Mouse (Mus musculus): Measurements from ENCODE around the gene Lhx8. TPM values are rescaled to one million over a fixed set of nuclear protein-coding genes. Genes with fewer than 3 reads are reported as not detected.

The Lhx8 gene
- polyA plus RNA-seq, 1 experiment from 2014 or later = not detected

GRCm38 (mm10) chr3:154332213-154332530 is 1.7 kb upstream of the Lhx8 start:
- no peak overlapping the region for H3K9ac ChIP-seq (replicated peaks)
- ATAC-seq (no peak), DNase-seq (no peak)
- H3K36me3 ChIP-seq (replicated peaks; ENCODE audit: insufficient read depth, low read length) = no peaks in the 10 kb centered on the region
- peaks cover 92% of the 10 kb centered on the region for H3K27me3 ChIP-seq (ENCODE audit: insufficient read depth, low read length)
- H3K27ac ChIP-seq (ENCODE audit: low read depth) = no peak overlapping the region
- H3K4me3 ChIP-seq (ENCODE audit: low read depth, low read length) = peak overlapping the region; percentile 30
- 2% methylated on average over 20 of the region's 20 CpGs for WGBS (ENCODE audit: insufficient replicate concordance)
- no peaks in the 10 kb centered on the region for H3K9me3 ChIP-seq (ENCODE audit: low read length)
- TF ChIP-seq EP300 (IDR thresholded peaks at IDR 0.05; ENCODE audit: low read depth) (no peak), CTCF (IDR thresholded peaks at IDR 0.05; ENCODE audit: low read depth) (no peak)
- H3K4me1 ChIP-seq (ENCODE audit: insufficient read depth) = peaks cover 6% of the 10 kb centered on the region; the same call in 1 of the 2 replicates
- H3K4me2 ChIP-seq (ENCODE audit: low read depth, low read length) = peak overlapping the region; percentile 56

GRCm38 (mm10) chr3:154331506-154332212 is 1.2 kb upstream of the Lhx8 start:
- Histone ChIP-seq H3K4me2 (ENCODE audit: low read depth, low read length) (peak overlapping the region; percentile 56), H3K36me3 (replicated peaks; ENCODE audit: insufficient read depth, low read length) (no peaks in the 10 kb centered on the region), H3K4me1 (ENCODE audit: insufficient read depth) (peaks cover 6% of the 10 kb centered on the region; the same call in 1 of the 2 replicates), H3K4me3 (ENCODE audit: low read depth, low read length) (peak overlapping the region; percentile 30), H3K27me3 (ENCODE audit: insufficient read depth, low read length) (peaks cover 96% of the 10 kb centered on the region), H3K9me3 (ENCODE audit: low read length) (no peaks in the 10 kb centered on the region), H3K9ac (replicated peaks) (no peak overlapping the region), H3K27ac (ENCODE audit: low read depth) (no peak overlapping the region)
- DNase-seq (no peak), ATAC-seq (no peak)
- 3% methylated on average over 21 of the region's 21 CpGs for WGBS (ENCODE audit: insufficient replicate concordance)
- TF ChIP-seq EP300 (IDR thresholded peaks at IDR 0.05; ENCODE audit: low read depth) (no peak), CTCF (IDR thresholded peaks at IDR 0.05; ENCODE audit: low read depth) (no peak)

- under 1% methylated on average over 10 of the region's 10 CpGs for WGBS (ENCODE audit: insufficient replicate concordance)
- TF ChIP-seq EP300 (IDR thresholded peaks at IDR 0.05; ENCODE audit: low read depth) = no peak
- no peak for TF ChIP-seq CTCF (IDR thresholded peaks at IDR 0.05; ENCODE audit: low read depth)
- peaks cover 94% of the 10 kb centered on the region for H3K27me3 ChIP-seq (ENCODE audit: insufficient read depth, low read length)
These were observed 513 bp upstream of the Lhx8 start for GRCm38 (mm10) chr3:154331003-154331340.

GRCm38 (mm10) chr3:154329323-154330180 is 907 bp downstream of the Lhx8 start:
- Histone ChIP-seq H3K4me3 (ENCODE audit: low read depth, low read length) (peak overlapping the region; percentile 34; the same call in 1 of the 2 replicates), H3K9ac (replicated peaks) (no peak overlapping the region), H3K36me3 (replicated peaks; ENCODE audit: insufficient read depth, low read length) (no peaks in the 10 kb centered on the region), H3K27ac (ENCODE audit: low read depth) (no peak overlapping the region), H3K9me3 (ENCODE audit: low read length) (no peaks in the 10 kb centered on the region), H3K4me2 (ENCODE audit: low read depth, low read length) (peak overlapping the region; percentile 52), H3K27me3 (ENCODE audit: insufficient read depth, low read length) (peaks cover 89% of the 10 kb centered on the region), H3K4me1 (ENCODE audit: insufficient read depth) (peaks cover 6% of the 10 kb centered on the region; the same call in 1 of the 2 replicates)
- TF ChIP-seq EP300 (IDR thresholded peaks at IDR 0.05; ENCODE audit: low read depth) (no peak), CTCF (IDR thresholded peaks at IDR 0.05; ENCODE audit: low read depth) (no peak)
- ATAC-seq = no peak
- 1% methylated on average over 53 of the region's 54 CpGs for WGBS (ENCODE audit: insufficient replicate concordance)
- DNase-seq = peak; percentile 22

More at GRCm38 (mm10) chr3:154331003-154331340, 513 bp upstream of the Lhx8 start:
- ATAC-seq (no peak), DNase-seq (no peak)
- no peaks in the 10 kb centered on the region for H3K36me3 ChIP-seq (replicated peaks; ENCODE audit: insufficient read depth, low read length)
- no peak overlapping the region for H3K27ac ChIP-seq (ENCODE audit: low read depth)
- H3K9me3 ChIP-seq (ENCODE audit: low read length) = no peaks in the 10 kb centered on the region
- H3K4me1 ChIP-seq (ENCODE audit: insufficient read depth) = peaks cover 6% of the 10 kb centered on the region; the same call in 1 of the 2 replicates
- H3K4me2 ChIP-seq (ENCODE audit: low read depth, low read length) = no peak overlapping the region
- no peak overlapping the region for H3K9ac ChIP-seq (replicated peaks)
- peak overlapping the region; percentile 15; the same call in 1 of the 2 replicates for H3K4me3 ChIP-seq (ENCODE audit: low read depth, low read length)

GRCm38 (mm10) chr3:154328721-154329322 is 1.6 kb downstream of the Lhx8 start:
- Histone ChIP-seq H3K4me1 (ENCODE audit: insufficient read depth) (peaks cover 6% of the 10 kb centered on the region; the same call in 1 of the 2 replicates), H3K27ac (ENCODE audit: low read depth) (no peak overlapping the region), H3K27me3 (ENCODE audit: insufficient read depth, low read length) (peaks cover 89% of the 10 kb centered on the region), H3K9me3 (ENCODE audit: low read length) (no peaks in the 10 kb centered on the region), H3K4me2 (ENCODE audit: low read depth, low read length) (peak overlapping the region; percentile 52), H3K9ac (replicated peaks) (no peak overlapping the region), H3K36me3 (replicated peaks; ENCODE audit: insufficient read depth, low read length) (no peaks in the 10 kb centered on the region), H3K4me3 (ENCODE audit: low read depth, low read length) (peak overlapping the region; percentile 34; the same call in 1 of the 2 replicates)
- WGBS (ENCODE audit: insufficient replicate concordance) = 2% methylated on average over 22 of the region's 22 CpGs
- no peak for TF ChIP-seq EP300 (IDR thresholded peaks at IDR 0.05; ENCODE audit: low read depth)
- no peak for DNase-seq
- ATAC-seq = no peak

All from liver, postnatal 0 days (tissue).